Mouse (Mus musculus): Measurements from ENCODE around the gene Gm28845. TPM values are rescaled to one million over a fixed set of nuclear protein-coding genes. Genes with fewer than 3 reads are reported as not detected.

Gene Gm28845
- not detected in 2 replicates for polyA plus RNA-seq (2015; fragmentation: Nextera tagmentation; extraction: Ambion mirVana)

DNA sequence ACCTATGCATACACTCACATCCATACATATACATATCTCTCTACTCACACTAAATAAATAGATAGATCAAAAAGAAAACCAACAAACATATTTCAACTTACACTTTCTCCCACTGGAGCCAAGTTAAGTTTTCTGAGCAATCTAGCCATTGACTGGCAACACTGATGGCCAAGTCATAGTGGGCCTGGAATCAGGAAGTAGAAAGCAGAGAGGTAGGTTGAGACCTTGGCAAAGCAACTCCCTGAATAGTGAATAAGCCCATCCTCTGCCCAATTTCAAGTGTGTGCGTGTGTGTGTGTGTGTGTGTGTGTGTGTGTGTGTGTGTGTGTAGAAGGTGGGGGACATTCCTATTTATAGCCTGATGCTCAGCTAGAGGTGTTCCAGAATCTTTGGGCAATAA, at the start of gene Gm28845:
Gene Gm28845 (minus strand): TSS at position 121 of the 400 bp plus-strand sequence.
- Histone ChIP-seq H3K9ac (replicated peaks) (no peak within 1 kb of the TSS), H3K27me3 (ENCODE audit: insufficient read depth, low read length) (no peaks in the 10 kb centered on the region), H3K4me3 (ENCODE audit: low read depth, low read length) (no peak within 1 kb of the TSS), H3K36me3 (replicated peaks; ENCODE audit: insufficient read depth, low read length) (no peaks in the 10 kb centered on the region), H3K27ac (ENCODE audit: low read depth) (no peak within 1 kb of the TSS), H3K9me3 (ENCODE audit: low read length) (no peaks in the 10 kb centered on the region), H3K4me1 (ENCODE audit: insufficient read depth) (peaks cover 3% of the 10 kb centered on the region; the same call in 1 of the 2 replicates), H3K4me2 (ENCODE audit: low read depth, low read length) (no peak within 1 kb of the TSS)
- TF ChIP-seq CTCF (IDR thresholded peaks at IDR 0.05; ENCODE audit: low read depth): no peak
- no peak for TF ChIP-seq EP300 (IDR thresholded peaks at IDR 0.05; ENCODE audit: low read depth)
- WGBS (ENCODE audit: insufficient replicate concordance): 72% methylated on average over 1 of the region's 1 CpGs
- ATAC-seq (no peak), DNase-seq (no peak)

DNA sequence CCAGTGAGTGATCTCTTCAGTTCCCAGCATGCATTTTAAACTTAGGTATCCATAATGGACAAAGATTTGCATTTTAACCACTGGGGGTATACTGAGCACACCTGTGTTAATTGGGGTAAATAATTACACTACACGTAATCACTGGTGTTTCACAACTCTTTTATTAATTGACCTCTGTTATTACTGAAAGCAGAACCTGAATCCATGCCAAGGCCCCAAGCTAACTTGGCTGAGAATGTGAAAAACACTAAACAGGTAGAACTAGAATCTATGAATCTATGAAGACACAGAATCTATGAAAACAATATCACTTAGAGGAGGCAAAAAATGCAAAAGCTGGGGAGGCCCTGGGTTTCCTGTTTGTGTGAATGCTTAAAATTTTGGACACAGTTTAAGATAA, 48.1 kb upstream of the Gm28845 start:
- Histone ChIP-seq H3K9ac (replicated peaks) (no peak overlapping the region), H3K4me1 (ENCODE audit: insufficient read depth) (0 out of 2 replicates have a peak, but pooled peaks cover 4% of the 10 kb centered on the region), H3K9me3 (ENCODE audit: low read length) (no peaks in the 10 kb centered on the region), H3K27me3 (ENCODE audit: insufficient read depth, low read length) (no peaks in the 10 kb centered on the region), H3K4me3 (ENCODE audit: low read depth, low read length) (no peak overlapping the region), H3K4me2 (ENCODE audit: low read depth, low read length) (no peak overlapping the region), H3K27ac (ENCODE audit: low read depth) (no peak overlapping the region), H3K36me3 (replicated peaks; ENCODE audit: insufficient read depth, low read length) (peaks cover 58% of the 10 kb centered on the region)
- DNase-seq: no peak
- 82% methylated on average over 1 of the region's 1 CpGs for WGBS (ENCODE audit: insufficient replicate concordance)
- TF ChIP-seq EP300 (IDR thresholded peaks at IDR 0.05; ENCODE audit: low read depth) (no peak), CTCF (IDR thresholded peaks at IDR 0.05; ENCODE audit: low read depth) (no peak)
- ATAC-seq: no peak

DNA sequence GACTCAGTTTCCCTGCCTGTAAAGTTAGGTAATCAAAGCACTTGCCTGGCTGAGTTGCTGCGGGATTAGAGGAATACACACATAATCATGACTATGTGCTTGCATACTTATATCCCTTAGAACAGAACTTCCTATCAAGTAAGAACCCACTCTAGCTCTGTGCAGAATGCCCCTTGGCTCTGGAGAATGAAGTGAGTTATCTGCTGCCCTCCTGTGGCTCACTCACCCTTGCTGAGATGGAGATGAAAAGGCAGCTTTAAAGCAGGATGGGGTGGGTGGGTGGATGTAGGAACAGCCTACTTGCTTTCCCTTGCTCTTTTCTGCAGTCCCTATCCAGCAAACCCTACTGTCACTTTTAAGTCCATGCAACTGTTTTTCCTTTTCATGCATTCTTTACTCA, 42.9 kb upstream of the Gm28845 start:
- H3K4me3 ChIP-seq (ENCODE audit: low read depth, low read length): no peak overlapping the region
- no peaks in the 10 kb centered on the region for H3K27me3 ChIP-seq (ENCODE audit: insufficient read depth, low read length)
- no peak overlapping the region for H3K4me2 ChIP-seq (ENCODE audit: low read depth, low read length)
- no peaks in the 10 kb centered on the region for H3K9me3 ChIP-seq (ENCODE audit: low read length)
- no peak overlapping the region for H3K27ac ChIP-seq (ENCODE audit: low read depth)
- H3K4me1 ChIP-seq (ENCODE audit: insufficient read depth): no peaks in the 10 kb centered on the region
- 81% methylated on average over 1 of the region's 1 CpGs for WGBS (ENCODE audit: insufficient replicate concordance)
- peaks cover 71% of the 10 kb centered on the region for H3K36me3 ChIP-seq (replicated peaks; ENCODE audit: insufficient read depth, low read length)
- H3K9ac ChIP-seq (replicated peaks): no peak overlapping the region
- no peak for TF ChIP-seq EP300 (IDR thresholded peaks at IDR 0.05; ENCODE audit: low read depth)
- 0 out of 2 replicates have a peak, but pooled peaks have one; percentile 17 for TF ChIP-seq CTCF (IDR thresholded peaks at IDR 0.05; ENCODE audit: low read depth)
- DNase-seq: no peak
- no peak for ATAC-seq

DNA sequence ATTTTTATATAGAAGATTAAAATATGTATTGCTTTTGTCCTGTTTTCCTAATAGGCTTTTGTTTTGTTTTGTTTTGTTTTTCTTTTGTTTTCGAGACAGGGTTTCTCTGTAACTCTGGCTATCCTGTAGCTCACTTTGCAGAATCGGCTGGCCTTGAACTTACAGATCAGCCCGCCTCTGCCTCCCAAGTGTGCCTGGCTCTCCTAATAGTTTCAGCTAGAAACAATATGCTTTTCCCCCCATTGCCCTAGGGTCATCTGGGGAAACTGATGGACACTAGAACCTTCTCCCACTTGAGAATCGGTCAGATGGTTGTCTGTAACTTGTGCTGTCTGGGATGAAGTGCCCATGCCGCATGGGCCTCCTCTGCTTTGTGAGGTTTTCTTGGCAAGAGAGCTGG, 36.8 kb upstream of the Gm28845 start:
- no peak for ATAC-seq

DNA sequence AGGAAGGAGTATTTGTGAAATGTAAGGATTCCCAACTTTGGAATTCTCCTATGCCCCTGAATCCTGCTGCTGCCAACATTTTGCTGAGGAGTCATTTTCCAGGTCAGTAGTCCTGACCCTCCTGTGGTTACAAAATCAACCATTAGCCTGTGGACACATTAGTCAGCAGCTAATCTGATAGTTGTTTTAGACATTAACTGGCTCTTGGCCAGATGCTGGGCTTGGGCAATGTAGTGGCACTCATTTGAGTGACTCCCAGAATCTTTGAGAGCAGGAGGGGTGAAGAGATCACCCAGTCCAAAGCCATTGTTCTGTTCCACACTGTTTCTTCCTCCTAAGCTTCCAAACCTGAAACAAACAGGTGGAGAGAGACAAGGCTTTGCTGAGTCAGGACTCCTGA, 35.5 kb upstream of the Gm28845 start:
- H3K4me1 ChIP-seq (ENCODE audit: insufficient read depth): no peaks in the 10 kb centered on the region
- ATAC-seq (peak; percentile 95), DNase-seq (peak; percentile 71)
- no peaks in the 10 kb centered on the region for H3K9me3 ChIP-seq (ENCODE audit: low read length)
- no peak overlapping the region for H3K4me2 ChIP-seq (ENCODE audit: low read depth, low read length)
- peaks cover 16% of the 10 kb centered on the region for H3K36me3 ChIP-seq (replicated peaks; ENCODE audit: insufficient read depth, low read length)
- H3K27me3 ChIP-seq (ENCODE audit: insufficient read depth, low read length): no peaks in the 10 kb centered on the region
- H3K27ac ChIP-seq (ENCODE audit: low read depth): no peak overlapping the region
- TF ChIP-seq EP300 (IDR thresholded peaks at IDR 0.05; ENCODE audit: low read depth) (no peak), CTCF (IDR thresholded peaks at IDR 0.05; ENCODE audit: low read depth) (no peak)
- no peak overlapping the region for H3K4me3 ChIP-seq (ENCODE audit: low read depth, low read length)
- no peak overlapping the region for H3K9ac ChIP-seq (replicated peaks)

More for the DNA sequence above, 36.8 kb upstream of the Gm28845 start:
- TF ChIP-seq EP300 (IDR thresholded peaks at IDR 0.05; ENCODE audit: low read depth): no peak
- no peak for TF ChIP-seq CTCF (IDR thresholded peaks at IDR 0.05; ENCODE audit: low read depth)
- no peak overlapping the region for H3K27ac ChIP-seq (ENCODE audit: low read depth)
- no peak overlapping the region for H3K4me2 ChIP-seq (ENCODE audit: low read depth, low read length)
- no peaks in the 10 kb centered on the region for H3K9me3 ChIP-seq (ENCODE audit: low read length)
- DNase-seq: no peak
- peaks cover 27% of the 10 kb centered on the region for H3K36me3 ChIP-seq (replicated peaks; ENCODE audit: insufficient read depth, low read length)
- no peaks in the 10 kb centered on the region for H3K4me1 ChIP-seq (ENCODE audit: insufficient read depth)
- H3K4me3 ChIP-seq (ENCODE audit: low read depth, low read length): no peak overlapping the region
- no peak overlapping the region for H3K9ac ChIP-seq (replicated peaks)
- 72% methylated on average over 5 of the region's 5 CpGs for WGBS (ENCODE audit: insufficient replicate concordance)
- H3K27me3 ChIP-seq (ENCODE audit: insufficient read depth, low read length): no peaks in the 10 kb centered on the region

DNA sequence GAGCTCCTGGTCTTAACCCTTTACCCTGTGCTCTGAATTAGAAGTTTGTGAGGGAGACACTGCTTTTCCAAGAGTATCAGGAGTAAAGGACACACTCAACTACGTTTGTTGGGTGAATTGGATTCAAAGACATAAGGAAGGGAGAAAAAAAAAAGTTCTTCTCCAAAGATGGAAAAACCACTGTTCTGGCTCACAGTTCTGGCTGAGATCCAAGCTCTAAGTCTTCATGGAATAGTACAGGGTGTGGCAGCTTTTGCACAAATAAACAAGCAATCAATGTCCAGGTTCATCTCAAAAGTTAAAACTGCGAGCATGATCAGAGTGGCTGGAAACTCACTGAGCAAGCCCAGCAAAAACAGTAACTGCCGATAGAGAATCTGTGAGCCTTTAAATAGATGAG, 28.6 kb upstream of the Gm28845 start:
- Histone ChIP-seq H3K27me3 (ENCODE audit: insufficient read depth, low read length) (no peaks in the 10 kb centered on the region), H3K9me3 (ENCODE audit: low read length) (no peaks in the 10 kb centered on the region), H3K9ac (replicated peaks) (no peak overlapping the region), H3K4me3 (ENCODE audit: low read depth, low read length) (no peak overlapping the region), H3K27ac (ENCODE audit: low read depth) (no peak overlapping the region), H3K36me3 (replicated peaks; ENCODE audit: insufficient read depth, low read length) (no peaks in the 10 kb centered on the region), H3K4me1 (ENCODE audit: insufficient read depth) (no peaks in the 10 kb centered on the region), H3K4me2 (ENCODE audit: low read depth, low read length) (no peak overlapping the region)
- TF ChIP-seq CTCF (IDR thresholded peaks at IDR 0.05; ENCODE audit: low read depth) (no peak), EP300 (IDR thresholded peaks at IDR 0.05; ENCODE audit: low read depth) (no peak)
- DNase-seq (no peak), ATAC-seq (no peak)
- 64% methylated on average over 3 of the region's 3 CpGs for WGBS (ENCODE audit: insufficient replicate concordance)

DNA sequence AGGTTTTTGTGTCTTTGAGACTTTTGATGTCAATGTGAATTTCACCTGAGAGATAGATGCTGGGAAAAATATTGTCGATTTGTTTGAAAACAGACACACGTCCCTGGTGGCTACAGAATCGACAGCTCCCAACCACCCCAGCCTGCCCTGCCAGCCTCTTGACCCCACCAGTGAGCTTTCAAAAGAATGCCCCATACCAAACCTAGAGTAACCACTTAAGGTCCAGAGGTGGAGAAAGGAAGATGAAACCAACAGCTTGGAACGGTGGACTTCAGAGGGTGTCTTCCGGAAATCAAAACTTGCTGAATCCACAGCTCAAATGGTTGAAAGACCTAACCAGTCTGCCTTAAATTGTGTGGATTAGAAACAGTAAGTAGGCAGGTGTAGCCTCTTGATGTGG, 28.0 kb upstream of the Gm28845 start:
- Histone ChIP-seq H3K27ac (ENCODE audit: low read depth) (no peak overlapping the region), H3K4me1 (ENCODE audit: insufficient read depth) (no peaks in the 10 kb centered on the region), H3K9me3 (ENCODE audit: low read length) (no peaks in the 10 kb centered on the region), H3K36me3 (replicated peaks; ENCODE audit: insufficient read depth, low read length) (no peaks in the 10 kb centered on the region), H3K4me3 (ENCODE audit: low read depth, low read length) (no peak overlapping the region), H3K9ac (replicated peaks) (no peak overlapping the region), H3K4me2 (ENCODE audit: low read depth, low read length) (no peak overlapping the region), H3K27me3 (ENCODE audit: insufficient read depth, low read length) (no peaks in the 10 kb centered on the region)
- DNase-seq (no peak), ATAC-seq (no peak)
- 89% methylated on average over 5 of the region's 5 CpGs for WGBS (ENCODE audit: insufficient replicate concordance)
- TF ChIP-seq CTCF (IDR thresholded peaks at IDR 0.05; ENCODE audit: low read depth): no peak
- TF ChIP-seq EP300 (IDR thresholded peaks at IDR 0.05; ENCODE audit: low read depth): no peak
